Mouse (Mus musculus): Measurements from ENCODE around the gene Enc1. TPM values are rescaled to one million over a fixed set of nuclear protein-coding genes. Genes with fewer than 3 reads are reported as not detected.

Enc1 gene
- polyA plus RNA-seq, 1 experiment from 2014 or later = 12.0 TPM

DNA sequence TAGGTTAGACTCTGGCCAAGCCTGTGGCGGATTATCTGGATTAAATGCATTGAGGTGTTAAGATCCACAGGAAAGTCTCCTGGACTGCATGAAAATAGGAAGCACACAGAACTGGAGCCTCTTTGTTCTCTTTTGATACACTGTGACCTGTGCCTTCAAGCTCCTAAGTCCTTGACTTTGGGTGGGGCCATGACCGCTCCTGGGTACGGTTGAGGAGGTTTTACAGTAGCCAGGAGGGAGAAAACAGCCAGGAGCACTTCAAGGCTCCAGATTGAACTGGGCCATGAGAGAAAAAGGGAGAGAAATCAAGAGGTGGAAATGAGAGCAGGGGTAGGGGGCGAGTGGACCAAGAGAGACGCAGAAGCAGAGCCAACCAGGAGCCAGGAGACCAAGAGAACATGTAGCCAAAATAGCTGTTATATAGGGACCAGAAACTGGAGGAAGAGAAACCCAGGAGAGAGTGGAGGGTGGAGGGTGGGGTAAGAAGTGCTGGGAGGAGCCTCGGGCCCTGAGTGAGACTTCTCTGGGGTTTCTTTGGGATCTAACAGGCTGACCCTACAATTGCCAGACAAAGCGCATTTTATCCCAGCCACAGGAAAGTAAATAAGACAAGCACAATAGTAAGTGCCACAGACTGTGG is 33.3 kb upstream of the Enc1 start:
- WGBS = 78% methylated on average over 7 of the region's 7 CpGs
- no peak for ATAC-seq (replicated peaks; ENCODE audit: low FRiP score)
- no peak overlapping the region for H3K4me2 ChIP-seq

DNA sequence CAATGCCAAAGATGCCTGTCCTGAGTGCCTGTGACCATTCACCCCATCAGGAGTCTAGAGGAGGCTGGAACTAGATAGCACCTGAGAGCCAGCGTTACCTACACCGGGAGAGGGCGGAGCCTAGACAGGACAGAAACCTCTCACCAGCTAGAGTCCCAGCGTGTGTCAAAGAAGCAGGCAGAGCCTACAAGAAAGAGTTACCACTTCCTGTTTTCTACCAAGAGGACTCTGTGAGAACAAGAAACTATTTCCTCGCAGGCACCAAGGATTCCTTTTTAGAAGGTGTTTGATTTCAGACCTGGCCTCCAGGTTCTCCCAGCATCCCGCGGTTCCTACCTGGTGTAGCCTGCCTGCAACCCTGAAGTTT is 32.8 kb upstream of the Enc1 start:
- Histone ChIP-seq H3K9me3 (replicated peaks) (no peaks in the 10 kb centered on the region; the same call in 1 of the 2 replicates), H3K4me2 (no peak overlapping the region), H3K27me3 (no peaks in the 10 kb centered on the region), H3K27ac (no peak overlapping the region), H3K4me3 (replicated peaks) (no peak overlapping the region), H3K36me3 (no peaks in the 10 kb centered on the region), H3K4me1 (peaks cover 12% of the 10 kb centered on the region), H3K9ac (no peak overlapping the region)
- ATAC-seq (replicated peaks; ENCODE audit: low FRiP score) = no peak
- WGBS = 56% methylated on average over 7 of the region's 7 CpGs

More for the DNA sequence above, 33.3 kb upstream of the Enc1 start:
- no peak overlapping the region for H3K4me3 ChIP-seq (replicated peaks)
- H3K36me3 ChIP-seq = no peaks in the 10 kb centered on the region
- no peaks in the 10 kb centered on the region; the same call in 1 of the 2 replicates for H3K9me3 ChIP-seq (replicated peaks)
- no peak overlapping the region for H3K27ac ChIP-seq
- no peaks in the 10 kb centered on the region for H3K27me3 ChIP-seq
- no peak overlapping the region for H3K9ac ChIP-seq
- H3K4me1 ChIP-seq = peaks cover 12% of the 10 kb centered on the region

GRCm38 (mm10) chr13:97208500-97209010 is 32.4 kb upstream of the Enc1 start:
- 69% methylated on average over 3 of the region's 3 CpGs for WGBS
- ATAC-seq (replicated peaks; ENCODE audit: low FRiP score) = no peak
- H3K36me3 ChIP-seq = no peaks in the 10 kb centered on the region
- no peaks in the 10 kb centered on the region; the same call in 1 of the 2 replicates for H3K9me3 ChIP-seq (replicated peaks)
- H3K9ac ChIP-seq = no peak overlapping the region
- no peak overlapping the region for H3K4me2 ChIP-seq
- no peaks in the 10 kb centered on the region for H3K27me3 ChIP-seq
- H3K4me1 ChIP-seq = peaks cover 12% of the 10 kb centered on the region
- H3K4me3 ChIP-seq (replicated peaks) = no peak overlapping the region
- H3K27ac ChIP-seq = no peak overlapping the region

- Histone ChIP-seq H3K4me2 (no peak overlapping the region), H3K4me1 (peaks cover 9% of the 10 kb centered on the region; the same call in 1 of the 2 replicates), H3K27me3 (no peaks in the 10 kb centered on the region), H3K9me3 (replicated peaks) (no peaks in the 10 kb centered on the region; the same call in 1 of the 2 replicates), H3K36me3 (no peaks in the 10 kb centered on the region), H3K27ac (no peak overlapping the region), H3K4me3 (replicated peaks) (no peak overlapping the region), H3K9ac (no peak overlapping the region)
- no peak for ATAC-seq (replicated peaks; ENCODE audit: low FRiP score)
- WGBS = 67% methylated on average over 3 of the region's 3 CpGs
Observed at GRCm38 (mm10) chr13:97214583-97215268, 26.2 kb upstream of the Enc1 start.

GRCm38 (mm10) chr13:97215563-97215962 is 25.3 kb upstream of the Enc1 start:
- Histone ChIP-seq H3K4me1 (peaks cover 9% of the 10 kb centered on the region; the same call in 1 of the 2 replicates), H3K4me2 (no peak overlapping the region), H3K9ac (no peak overlapping the region), H3K27ac (no peak overlapping the region), H3K4me3 (replicated peaks) (no peak overlapping the region), H3K9me3 (replicated peaks) (no peaks in the 10 kb centered on the region), H3K36me3 (no peaks in the 10 kb centered on the region), H3K27me3 (no peaks in the 10 kb centered on the region)
- WGBS = 56% methylated on average over 4 of the region's 4 CpGs
- no peak for ATAC-seq (replicated peaks; ENCODE audit: low FRiP score)

GRCm38 (mm10) chr13:97216196-97216595 is 24.7 kb upstream of the Enc1 start:
- Histone ChIP-seq H3K4me2 (no peak overlapping the region), H3K27ac (no peak overlapping the region), H3K4me3 (replicated peaks) (no peak overlapping the region), H3K9ac (no peak overlapping the region), H3K27me3 (no peaks in the 10 kb centered on the region), H3K36me3 (no peaks in the 10 kb centered on the region), H3K4me1 (peaks cover 9% of the 10 kb centered on the region; the same call in 1 of the 2 replicates), H3K9me3 (replicated peaks) (no peaks in the 10 kb centered on the region)
- 29% methylated on average over 5 of the region's 5 CpGs for WGBS
- no peak for ATAC-seq (replicated peaks; ENCODE audit: low FRiP score)

GRCm38 (mm10) chr13:97220022-97220421 is 20.9 kb upstream of the Enc1 start:
- no peaks in the 10 kb centered on the region for H3K9me3 ChIP-seq (replicated peaks)
- H3K27ac ChIP-seq = no peak overlapping the region
- H3K36me3 ChIP-seq = no peaks in the 10 kb centered on the region
- H3K4me3 ChIP-seq (replicated peaks) = no peak overlapping the region
- peaks cover 16% of the 10 kb centered on the region for H3K4me1 ChIP-seq
- 88% methylated on average over 3 of the region's 3 CpGs for WGBS
- H3K27me3 ChIP-seq = no peaks in the 10 kb centered on the region
- ATAC-seq (replicated peaks; ENCODE audit: low FRiP score) = no peak
- H3K9ac ChIP-seq = no peak overlapping the region
- no peak overlapping the region for H3K4me2 ChIP-seq

DNA sequence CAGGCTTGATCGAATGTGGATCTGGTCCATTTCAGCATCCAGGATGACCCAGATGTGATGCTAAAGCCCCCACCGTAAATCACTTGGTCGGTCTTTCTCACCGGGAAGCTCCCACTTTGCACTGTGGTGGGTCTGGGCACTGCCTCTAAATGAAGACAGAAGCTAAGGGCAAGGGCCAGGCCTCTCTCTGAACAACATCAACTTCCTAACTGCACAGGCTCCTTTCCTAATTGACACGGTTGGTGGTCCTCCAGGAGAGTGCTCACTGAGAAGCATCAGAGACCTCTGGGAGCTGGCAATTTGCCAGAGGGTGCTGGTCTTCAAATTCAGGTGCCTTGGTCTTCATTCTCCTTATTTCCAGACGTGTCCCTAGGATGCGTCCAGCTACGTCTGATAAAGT is 17.0 kb upstream of the Enc1 start:
- WGBS = 58% methylated on average over 8 of the region's 8 CpGs
- no peak for ATAC-seq (replicated peaks; ENCODE audit: low FRiP score)

GRCm38 (mm10) chr13:97224341-97224982 is 16.4 kb upstream of the Enc1 start:
- no peaks in the 10 kb centered on the region for H3K27me3 ChIP-seq
- H3K4me1 ChIP-seq = peaks cover 11% of the 10 kb centered on the region
- no peaks in the 10 kb centered on the region for H3K36me3 ChIP-seq
- ATAC-seq (replicated peaks; ENCODE audit: low FRiP score) = peak; percentile 81
- H3K9me3 ChIP-seq (replicated peaks) = no peaks in the 10 kb centered on the region
- 64% methylated on average over 10 of the region's 10 CpGs for WGBS
- no peak overlapping the region for H3K4me3 ChIP-seq (replicated peaks)
- peak overlapping the region; percentile 52 for H3K4me2 ChIP-seq
- H3K9ac ChIP-seq = no peak overlapping the region
- no peak overlapping the region for H3K27ac ChIP-seq

More for the DNA sequence above, 17.0 kb upstream of the Enc1 start:
- peaks cover 11% of the 10 kb centered on the region for H3K4me1 ChIP-seq
- no peak overlapping the region for H3K27ac ChIP-seq
- no peak overlapping the region for H3K9ac ChIP-seq
- no peak overlapping the region for H3K4me3 ChIP-seq (replicated peaks)
- no peaks in the 10 kb centered on the region for H3K9me3 ChIP-seq (replicated peaks)
- no peak overlapping the region for H3K4me2 ChIP-seq
- no peaks in the 10 kb centered on the region for H3K36me3 ChIP-seq
- no peaks in the 10 kb centered on the region for H3K27me3 ChIP-seq

GRCm38 (mm10) chr13:97225130-97225529 is 15.8 kb upstream of the Enc1 start:
- Histone ChIP-seq H3K27ac (peak overlapping the region; percentile 18; the same call in 1 of the 2 replicates), H3K4me3 (replicated peaks) (peak overlapping the region; percentile 19), H3K36me3 (no peaks in the 10 kb centered on the region), H3K9me3 (replicated peaks) (no peaks in the 10 kb centered on the region), H3K4me1 (peaks cover 11% of the 10 kb centered on the region), H3K4me2 (peak overlapping the region; percentile 52), H3K27me3 (no peaks in the 10 kb centered on the region), H3K9ac (0 out of 2 replicates have a peak overlapping the region, but pooled peaks have one; percentile 14)
- 0 out of 2 replicates have a peak, but pooled peaks have one; percentile 26 for ATAC-seq (replicated peaks; ENCODE audit: low FRiP score)
- 34% methylated on average over 17 of the region's 17 CpGs for WGBS

GRCm38 (mm10) chr13:97227795-97228194 is 13.1 kb upstream of the Enc1 start:
- Histone ChIP-seq H3K4me1 (peaks cover 11% of the 10 kb centered on the region), H3K27me3 (no peaks in the 10 kb centered on the region), H3K4me3 (replicated peaks) (no peak overlapping the region), H3K9me3 (replicated peaks) (no peaks in the 10 kb centered on the region), H3K9ac (no peak overlapping the region), H3K36me3 (no peaks in the 10 kb centered on the region), H3K27ac (no peak overlapping the region), H3K4me2 (no peak overlapping the region)
- 88% methylated on average over 3 of the region's 3 CpGs for WGBS
- ATAC-seq (replicated peaks; ENCODE audit: low FRiP score) = no peak

DNA sequence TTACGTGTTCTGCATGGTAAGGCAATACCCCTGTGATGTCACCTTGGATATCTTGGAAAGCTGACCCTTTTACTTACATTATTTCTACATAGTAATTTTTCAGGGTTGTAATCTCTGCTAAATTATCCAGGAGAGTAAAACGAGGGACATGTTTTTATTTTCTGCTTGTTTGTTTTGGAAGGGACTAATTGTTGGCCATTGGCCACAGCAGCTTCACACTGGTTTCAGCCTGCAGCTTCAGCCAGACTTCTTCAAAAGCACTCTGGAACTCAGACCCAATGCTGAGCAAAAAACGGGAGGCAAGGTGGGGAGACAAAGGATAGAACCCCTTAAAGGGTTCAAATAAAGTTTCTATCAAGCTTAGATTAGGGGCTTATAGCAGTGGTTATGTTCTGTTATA is 10.8 kb upstream of the Enc1 start:
- no peak for ATAC-seq (replicated peaks; ENCODE audit: low FRiP score)
- H3K9me3 ChIP-seq (replicated peaks) = no peaks in the 10 kb centered on the region
- H3K36me3 ChIP-seq = no peaks in the 10 kb centered on the region
- no peak overlapping the region for H3K4me2 ChIP-seq
- H3K27me3 ChIP-seq = no peaks in the 10 kb centered on the region
- H3K4me1 ChIP-seq = peaks cover 8% of the 10 kb centered on the region
- no peak overlapping the region for H3K27ac ChIP-seq
- 54% methylated on average over 3 of the region's 3 CpGs for WGBS
- no peak overlapping the region for H3K9ac ChIP-seq
- no peak overlapping the region for H3K4me3 ChIP-seq (replicated peaks)
